Mouse (Mus musculus): Measurements from ENCODE around the gene Rpl39. TPM values are rescaled to one million over a fixed set of nuclear protein-coding genes. Genes with fewer than 3 reads are reported as not detected.
"Not testable (repeated sequence)": the region's sequence is repeated elsewhere in the genome, so short reads cannot be mapped to it uniquely, and the experiment has no call there.

The Rpl39 gene
- polyA plus RNA-seq, 1 experiment from 2014 or later = 493 TPM

DNA sequence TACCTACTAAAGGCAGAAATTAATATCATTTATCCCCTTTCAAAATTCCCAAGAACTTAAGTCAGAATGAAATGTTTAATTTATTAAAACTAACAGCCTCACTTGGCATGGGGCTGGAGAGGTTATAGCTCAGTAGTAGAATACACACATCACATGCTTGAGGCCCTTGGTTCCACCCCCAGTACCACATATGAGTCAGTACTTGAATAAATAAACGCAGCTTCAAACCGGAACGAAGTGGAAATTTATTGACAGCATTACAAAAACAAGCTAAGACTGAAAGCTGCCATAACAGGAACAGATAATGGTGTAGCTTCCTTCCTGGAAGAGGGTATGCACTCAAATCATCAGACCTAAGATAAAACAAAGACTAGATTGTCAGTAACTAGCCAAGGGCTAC, 6.3 kb upstream of the Rpl39 start:
- 97% methylated on average over 3 of the region's 3 CpGs for WGBS
- no peak overlapping the region for H3K4me3 ChIP-seq
- H3K27me3 ChIP-seq (ENCODE audit: poor library complexity, severe bottlenecking) = no peaks in the 10 kb centered on the region
- no peaks in the 10 kb centered on the region for H3K9me3 ChIP-seq
- DNase-seq (ENCODE audit: extremely low spot score, low spot score) = no peak
- peaks cover 45% of the 10 kb centered on the region for H3K36me3 ChIP-seq (replicated peaks)
- H3K27ac ChIP-seq = no peak overlapping the region
- H3K4me1 ChIP-seq = no peaks in the 10 kb centered on the region

DNA sequence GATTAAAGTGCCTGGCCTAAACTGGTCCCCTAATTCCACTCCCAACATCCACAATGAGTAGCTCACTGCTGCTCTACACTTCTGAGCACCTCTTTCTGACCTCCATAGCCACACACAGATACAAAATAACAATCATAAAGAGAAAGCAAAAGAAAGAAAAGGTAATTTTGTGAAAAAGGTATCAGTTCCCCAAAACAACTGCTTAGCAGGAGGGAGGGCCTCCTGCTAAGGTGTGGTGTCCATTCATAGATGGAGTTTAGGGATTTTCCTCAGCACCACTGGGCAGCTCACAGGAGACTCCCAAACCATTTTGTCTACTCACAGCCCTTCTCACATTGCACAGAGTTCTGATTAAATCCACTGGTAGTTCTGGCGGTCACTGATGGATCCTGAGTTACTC, 3.6 kb upstream of the Rpl39 start:
- DNase-seq (ENCODE audit: extremely low spot score, low spot score) = no peak
- peaks cover 20% of the 10 kb centered on the region for H3K36me3 ChIP-seq (replicated peaks)
- no peaks in the 10 kb centered on the region for H3K27me3 ChIP-seq (ENCODE audit: poor library complexity, severe bottlenecking)
- H3K27ac ChIP-seq = no peak overlapping the region
- WGBS = 75% methylated on average over 1 of the region's 1 CpGs
- no peak overlapping the region for H3K4me3 ChIP-seq
- no peaks in the 10 kb centered on the region for H3K9me3 ChIP-seq
- H3K4me1 ChIP-seq = no peaks in the 10 kb centered on the region

DNA sequence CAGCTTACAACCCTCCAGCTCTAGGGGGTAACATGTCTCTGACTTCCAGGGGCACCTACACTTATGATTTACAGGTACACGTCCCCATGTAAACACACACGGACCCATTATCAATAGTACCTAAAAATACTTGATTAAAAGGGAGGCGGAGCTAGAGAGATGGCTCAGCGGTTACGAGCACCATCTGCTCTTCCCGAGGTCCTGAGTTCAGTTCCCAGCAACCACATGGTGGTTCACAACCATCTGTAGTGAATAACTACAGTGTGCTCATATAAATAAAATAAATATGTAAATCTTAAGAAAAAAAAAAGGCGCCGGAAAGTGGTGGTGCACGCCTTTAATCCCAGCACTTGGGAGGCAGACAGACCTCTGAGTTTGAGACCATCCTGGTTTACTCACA, 463 bp upstream of the Rpl39 start:
- 24% methylated on average over 9 of the region's 9 CpGs for WGBS
- Histone ChIP-seq H3K27ac (peak overlapping the region; percentile 92), H3K4me3 (peak overlapping the region; percentile 68), H3K27me3 (ENCODE audit: poor library complexity, severe bottlenecking) (no peaks in the 10 kb centered on the region), H3K36me3 (replicated peaks) (peaks cover 30% of the 10 kb centered on the region), H3K9me3 (no peaks in the 10 kb centered on the region), H3K4me1 (peaks cover 6% of the 10 kb centered on the region)
- DNase-seq (ENCODE audit: extremely low spot score, low spot score) = no peak

DNA sequence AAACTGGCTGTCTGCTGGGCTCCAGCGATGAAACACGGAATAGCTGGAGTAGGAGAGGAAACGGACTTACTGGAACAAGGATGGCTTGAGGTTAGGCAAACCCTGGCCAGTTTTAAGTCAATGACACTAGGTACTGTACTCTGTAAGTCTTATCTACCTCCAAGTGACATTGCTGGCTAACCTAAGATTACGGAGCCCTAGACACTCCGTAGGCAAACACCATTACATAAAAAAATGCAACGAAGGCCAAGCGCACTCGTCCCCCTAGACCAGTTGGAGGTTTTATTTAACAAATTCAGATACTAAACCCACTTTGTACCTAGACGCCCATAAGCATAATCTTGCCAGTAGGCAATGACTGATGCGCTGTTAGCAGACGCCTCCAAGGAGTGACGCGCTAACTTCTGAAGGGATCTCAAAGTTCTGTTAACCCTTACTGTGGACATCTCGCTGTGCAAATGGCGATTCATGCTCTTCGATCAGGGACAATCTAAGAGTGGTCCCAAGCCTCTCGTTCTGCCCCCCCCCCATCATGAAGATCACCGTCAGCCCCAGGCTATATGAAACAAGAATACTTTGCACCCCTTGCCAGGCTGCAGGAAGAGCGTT, 780 bp downstream of the Rpl39 start:
- Histone ChIP-seq H3K9me3 (no peaks in the 10 kb centered on the region), H3K27me3 (ENCODE audit: poor library complexity, severe bottlenecking) (no peaks in the 10 kb centered on the region), H3K4me1 (peaks cover 6% of the 10 kb centered on the region), H3K27ac (peak overlapping the region; percentile 92), H3K36me3 (replicated peaks) (peaks cover 30% of the 10 kb centered on the region), H3K4me3 (peak overlapping the region; percentile 68)
- DNase-seq (ENCODE audit: extremely low spot score, low spot score) = no peak
- WGBS = 20% methylated on average over 19 of the region's 19 CpGs

DNA sequence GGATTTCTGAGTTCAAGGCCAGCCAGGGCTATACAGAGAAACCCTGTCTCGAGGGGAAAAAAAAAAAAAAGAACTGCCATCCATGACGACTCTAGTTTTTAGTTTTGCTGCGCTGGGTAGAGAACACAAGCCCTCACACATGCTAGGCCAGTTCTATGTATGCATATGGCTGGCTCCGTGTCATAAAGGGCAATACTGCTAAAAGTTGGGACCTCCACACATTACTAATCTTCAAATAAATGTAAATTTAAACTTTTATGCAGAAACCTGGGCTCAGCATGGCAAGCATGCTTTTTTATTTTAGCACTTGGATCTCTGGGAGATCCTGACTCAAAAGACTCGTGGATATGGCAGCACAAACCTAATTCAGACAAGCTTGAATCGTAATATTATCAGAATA, 4.0 kb downstream of the Rpl39 start:
- Histone ChIP-seq H3K27ac (no peak overlapping the region), H3K27me3 (ENCODE audit: poor library complexity, severe bottlenecking) (no peaks in the 10 kb centered on the region), H3K4me1 (peaks cover 6% of the 10 kb centered on the region), H3K9me3 (no peaks in the 10 kb centered on the region), H3K4me3 (no peak overlapping the region), H3K36me3 (replicated peaks) (peaks cover 32% of the 10 kb centered on the region)
- WGBS = 57% methylated on average over 6 of the region's 6 CpGs
- no peak for DNase-seq (ENCODE audit: extremely low spot score, low spot score)

DNA sequence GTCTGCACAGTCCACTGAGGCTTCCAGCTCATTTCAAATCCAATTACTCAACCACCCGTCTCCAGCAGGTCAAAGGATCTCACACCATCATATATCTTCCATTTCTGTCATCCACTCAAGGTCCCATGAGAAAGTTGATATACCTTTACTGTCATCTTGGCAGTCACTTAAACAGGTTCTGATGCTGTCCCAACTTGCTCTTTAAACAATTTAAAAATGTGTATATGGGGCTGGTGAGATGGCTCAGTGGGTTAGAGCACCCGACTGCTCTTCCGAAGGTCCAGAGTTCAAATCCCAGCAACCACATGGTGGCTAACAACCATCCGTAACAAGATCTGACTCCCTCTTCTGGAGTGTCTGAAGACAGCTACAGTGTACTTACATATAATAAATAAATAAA, 4.9 kb downstream of the Rpl39 start:
- not testable (repeated sequence) for DNase-seq (ENCODE audit: extremely low spot score, low spot score); H3K27ac ChIP-seq; H3K9me3 ChIP-seq; H3K4me3 ChIP-seq; H3K4me1 ChIP-seq; H3K27me3 ChIP-seq (ENCODE audit: poor library complexity, severe bottlenecking)
- WGBS = 77% methylated on average over 4 of the region's 4 CpGs
- H3K36me3 ChIP-seq (replicated peaks) = peaks cover 32% of the 10 kb centered on the region

DNA sequence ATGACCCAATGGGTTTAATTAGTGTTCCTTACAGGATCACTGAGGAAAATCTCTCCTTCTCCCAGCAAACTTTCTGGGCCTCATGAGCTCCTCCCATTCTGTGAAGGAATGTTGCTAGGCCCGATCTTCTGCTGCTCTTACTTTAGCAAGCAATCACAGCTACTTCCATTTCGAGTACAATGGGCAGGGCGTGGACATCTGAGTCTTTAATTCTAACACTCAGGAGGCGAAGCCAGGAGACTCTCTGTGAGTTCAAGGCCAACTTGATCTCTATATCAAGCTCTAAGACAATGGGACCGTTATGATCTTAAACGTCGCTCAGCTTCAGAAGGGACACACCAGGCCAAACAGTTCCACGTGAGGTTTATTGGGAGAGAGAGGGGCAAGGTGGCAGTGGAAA, 8.6 kb downstream of the Rpl39 start:
- H3K4me1 ChIP-seq = no peaks in the 10 kb centered on the region

DNA sequence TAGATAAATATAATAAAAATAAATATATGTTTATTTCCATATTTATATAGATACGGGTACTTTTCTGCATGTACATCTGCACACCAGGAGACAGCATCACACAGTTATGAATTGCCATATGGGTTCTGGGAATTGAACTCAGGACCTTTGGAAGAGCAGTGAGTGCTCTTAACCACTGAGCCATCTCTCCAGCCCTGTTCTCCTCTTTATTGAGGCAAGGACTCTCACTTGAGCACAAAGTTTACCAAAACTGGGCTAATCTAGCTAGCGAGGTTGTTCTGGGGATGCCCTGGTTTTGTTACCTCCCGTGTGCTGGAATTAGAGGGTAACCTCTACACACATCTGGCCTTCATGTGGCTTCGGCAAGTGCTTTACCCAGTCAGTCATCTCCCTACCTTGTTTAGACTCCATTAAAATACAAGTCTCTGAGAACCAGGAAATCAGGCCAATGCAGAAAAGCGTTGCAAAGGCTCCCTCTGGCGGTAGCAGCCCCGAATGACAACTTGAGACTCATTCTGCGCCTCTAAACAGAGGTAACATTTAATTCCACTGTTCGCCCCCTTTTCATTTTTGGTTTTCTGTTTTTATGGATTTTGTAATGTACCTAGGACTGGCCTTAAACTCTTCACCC, 10.8 kb downstream of the Rpl39 start:
- H3K27ac ChIP-seq = no peak overlapping the region
- WGBS = 36% methylated on average over 9 of the region's 9 CpGs
- 0 out of 2 replicates have a peak, but pooled peaks cover 2% of the 10 kb centered on the region for H3K36me3 ChIP-seq (replicated peaks)
- no peaks in the 10 kb centered on the region for H3K9me3 ChIP-seq
- no peaks in the 10 kb centered on the region for H3K4me1 ChIP-seq
- DNase-seq (ENCODE audit: extremely low spot score, low spot score) = peak; percentile 52
- H3K4me3 ChIP-seq = no peak overlapping the region
- no peaks in the 10 kb centered on the region for H3K27me3 ChIP-seq (ENCODE audit: poor library complexity, severe bottlenecking)

More for the DNA sequence above, 8.6 kb downstream of the Rpl39 start:
- H3K4me3 ChIP-seq = no peak overlapping the region
- 84% methylated on average over 8 of the region's 8 CpGs for WGBS
- DNase-seq (ENCODE audit: extremely low spot score, low spot score) = no peak
- peaks cover 11% of the 10 kb centered on the region for H3K36me3 ChIP-seq (replicated peaks)
- no peaks in the 10 kb centered on the region for H3K27me3 ChIP-seq (ENCODE audit: poor library complexity, severe bottlenecking)
- no peak overlapping the region for H3K27ac ChIP-seq
- no peaks in the 10 kb centered on the region for H3K9me3 ChIP-seq

DNA sequence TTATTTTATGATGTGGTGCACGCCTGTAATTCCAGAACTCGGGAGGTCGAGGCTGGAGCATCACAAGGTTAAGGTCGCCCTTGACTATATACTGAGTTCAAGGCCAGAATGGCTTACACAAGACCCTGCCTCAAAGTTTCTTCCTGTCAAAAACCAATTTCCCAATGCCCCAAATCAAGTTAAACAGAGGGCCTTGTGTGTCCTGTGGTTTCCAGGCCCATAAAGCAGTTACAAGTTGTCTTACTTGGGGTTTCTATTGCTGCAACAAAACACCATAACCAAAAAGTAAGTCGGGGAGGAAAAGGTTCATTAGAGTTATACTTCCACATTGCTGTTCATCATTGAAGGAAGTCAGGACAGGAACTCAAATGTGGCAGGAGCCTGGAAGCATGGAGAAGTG, 16.4 kb downstream of the Rpl39 start:
- H3K4me3 ChIP-seq = no peak overlapping the region
- 91% methylated on average over 5 of the region's 5 CpGs for WGBS
- no peaks in the 10 kb centered on the region for H3K27me3 ChIP-seq (ENCODE audit: poor library complexity, severe bottlenecking)
- no peaks in the 10 kb centered on the region for H3K4me1 ChIP-seq
- DNase-seq (ENCODE audit: extremely low spot score, low spot score) = no peak
- H3K27ac ChIP-seq = no peak overlapping the region
- no peaks in the 10 kb centered on the region for H3K9me3 ChIP-seq
- H3K36me3 ChIP-seq (replicated peaks) = no peaks in the 10 kb centered on the region

DNA sequence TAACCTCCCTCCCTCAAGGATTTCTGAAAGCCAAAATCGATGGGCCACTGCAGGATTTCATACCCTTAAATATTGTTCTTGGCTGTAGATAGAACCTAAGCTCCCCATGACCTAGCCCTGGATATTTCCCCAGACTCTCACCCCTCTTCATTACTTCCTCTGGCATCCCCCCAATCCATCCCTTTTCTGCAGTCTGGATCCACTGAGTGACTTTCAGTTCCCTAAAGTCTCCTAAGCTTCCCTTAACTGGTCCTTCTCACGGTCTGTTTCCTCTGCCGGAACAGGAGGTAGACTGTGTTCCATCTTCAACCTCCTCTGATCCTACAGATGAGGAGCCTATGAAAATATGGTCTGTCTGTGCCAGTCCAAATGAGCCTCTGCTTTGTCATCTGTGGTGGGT, 17.9 kb downstream of the Rpl39 start:
- H3K9me3 ChIP-seq = no peaks in the 10 kb centered on the region
- DNase-seq (ENCODE audit: extremely low spot score, low spot score) = no peak
- H3K27ac ChIP-seq = no peak overlapping the region
- H3K4me1 ChIP-seq = no peaks in the 10 kb centered on the region
- WGBS = 87% methylated on average over 3 of the region's 3 CpGs
- no peaks in the 10 kb centered on the region for H3K27me3 ChIP-seq (ENCODE audit: poor library complexity, severe bottlenecking)
- no peak overlapping the region for H3K4me3 ChIP-seq
- no peaks in the 10 kb centered on the region for H3K36me3 ChIP-seq (replicated peaks)

DNA sequence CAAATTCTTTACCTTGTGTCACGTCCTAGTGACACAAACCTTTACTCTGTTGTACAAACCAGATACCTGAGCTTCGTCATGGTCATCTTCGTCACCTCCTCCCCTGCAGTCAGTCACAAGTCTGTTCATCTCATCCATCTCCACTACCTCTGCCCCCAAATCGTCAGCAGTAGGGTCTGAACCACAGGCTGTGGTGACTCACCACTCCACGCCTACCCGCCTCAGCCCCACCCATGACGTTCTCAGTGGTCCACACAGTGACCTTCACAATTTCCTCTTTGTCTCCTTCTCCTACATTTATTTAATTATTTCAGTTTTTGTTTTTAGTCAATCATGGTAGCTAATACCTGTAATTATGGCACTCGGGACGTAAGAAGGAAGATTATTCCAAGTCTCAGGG, 21.3 kb downstream of the Rpl39 start:
- H3K9me3 ChIP-seq = no peaks in the 10 kb centered on the region

DNA sequence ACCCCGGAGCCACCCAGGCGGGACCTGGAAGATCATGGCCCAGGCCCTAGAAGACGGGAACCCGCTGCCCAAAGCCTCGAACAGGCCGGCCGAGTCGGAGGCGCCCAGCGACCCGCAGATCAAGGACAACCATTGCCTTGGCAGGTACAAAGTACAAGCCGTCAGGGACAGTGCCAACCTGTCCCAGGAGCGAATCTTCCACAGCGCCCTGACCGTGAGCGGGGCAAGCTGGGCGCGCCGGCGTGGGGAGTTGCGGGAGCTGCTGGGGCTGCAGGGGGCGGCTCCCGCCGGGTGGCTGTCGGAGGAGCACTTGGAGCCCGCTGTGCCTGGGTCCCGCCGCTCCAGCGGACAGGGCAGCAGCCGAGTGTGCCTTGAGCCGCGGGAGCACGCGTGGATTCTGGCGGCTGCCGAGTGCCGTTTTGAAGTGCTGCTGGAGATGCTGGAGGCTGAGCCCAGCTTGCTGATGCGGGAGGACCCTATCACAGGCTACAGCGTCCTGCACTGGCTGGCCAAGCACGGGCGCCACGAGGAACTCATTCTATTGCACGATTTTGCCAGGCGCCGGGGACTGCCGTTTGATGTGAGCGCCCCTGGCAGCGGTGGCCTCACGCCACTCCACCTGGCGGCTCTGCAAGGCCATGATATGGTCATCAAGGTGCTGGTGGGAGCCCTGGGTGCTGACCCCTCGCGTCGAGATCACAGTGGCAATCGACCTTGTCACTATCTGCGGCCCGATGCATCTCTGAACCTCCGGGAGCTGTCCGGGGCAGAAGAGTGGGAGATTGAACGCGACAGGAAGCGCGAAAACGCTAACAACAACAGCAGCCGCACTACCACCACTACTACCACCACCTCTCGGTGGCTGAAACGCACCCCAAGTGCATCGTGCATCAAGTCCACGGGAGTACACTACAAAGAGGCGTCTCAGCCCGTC, 36.0 kb downstream of the Rpl39 start:
- H3K27me3 ChIP-seq (ENCODE audit: poor library complexity, severe bottlenecking) = peaks cover 96% of the 10 kb centered on the region
- H3K4me3 ChIP-seq = peak overlapping the region; percentile 45
- peak; percentile 17 for DNase-seq (ENCODE audit: extremely low spot score, low spot score)
- no peaks in the 10 kb centered on the region for H3K36me3 ChIP-seq (replicated peaks)
- no peak overlapping the region for H3K27ac ChIP-seq
- peaks cover 3% of the 10 kb centered on the region; the same call in 1 of the 2 replicates for H3K9me3 ChIP-seq
- H3K4me1 ChIP-seq = peaks cover 13% of the 10 kb centered on the region
- WGBS = 19% methylated on average over 70 of the region's 70 CpGs

More for the DNA sequence above, 21.3 kb downstream of the Rpl39 start:
- no peaks in the 10 kb centered on the region for H3K4me1 ChIP-seq
- H3K36me3 ChIP-seq (replicated peaks) = no peaks in the 10 kb centered on the region
- no peaks in the 10 kb centered on the region for H3K27me3 ChIP-seq (ENCODE audit: poor library complexity, severe bottlenecking)
- no peak for DNase-seq (ENCODE audit: extremely low spot score, low spot score)
- H3K4me3 ChIP-seq = no peak overlapping the region
- 85% methylated on average over 9 of the region's 9 CpGs for WGBS
- no peak overlapping the region for H3K27ac ChIP-seq

Measured in forebrain, embryonic 10.5 days (tissue).